Mouse (Mus musculus): ENCODE results near the gene Fscn2. TPM values are rescaled to one million over a fixed set of nuclear protein-coding genes. Genes with fewer than 3 reads are reported as not detected.

The Fscn2 gene
- polyA plus RNA-seq, 1 experiment from 2014 or later: 0.41 TPM

DNA sequence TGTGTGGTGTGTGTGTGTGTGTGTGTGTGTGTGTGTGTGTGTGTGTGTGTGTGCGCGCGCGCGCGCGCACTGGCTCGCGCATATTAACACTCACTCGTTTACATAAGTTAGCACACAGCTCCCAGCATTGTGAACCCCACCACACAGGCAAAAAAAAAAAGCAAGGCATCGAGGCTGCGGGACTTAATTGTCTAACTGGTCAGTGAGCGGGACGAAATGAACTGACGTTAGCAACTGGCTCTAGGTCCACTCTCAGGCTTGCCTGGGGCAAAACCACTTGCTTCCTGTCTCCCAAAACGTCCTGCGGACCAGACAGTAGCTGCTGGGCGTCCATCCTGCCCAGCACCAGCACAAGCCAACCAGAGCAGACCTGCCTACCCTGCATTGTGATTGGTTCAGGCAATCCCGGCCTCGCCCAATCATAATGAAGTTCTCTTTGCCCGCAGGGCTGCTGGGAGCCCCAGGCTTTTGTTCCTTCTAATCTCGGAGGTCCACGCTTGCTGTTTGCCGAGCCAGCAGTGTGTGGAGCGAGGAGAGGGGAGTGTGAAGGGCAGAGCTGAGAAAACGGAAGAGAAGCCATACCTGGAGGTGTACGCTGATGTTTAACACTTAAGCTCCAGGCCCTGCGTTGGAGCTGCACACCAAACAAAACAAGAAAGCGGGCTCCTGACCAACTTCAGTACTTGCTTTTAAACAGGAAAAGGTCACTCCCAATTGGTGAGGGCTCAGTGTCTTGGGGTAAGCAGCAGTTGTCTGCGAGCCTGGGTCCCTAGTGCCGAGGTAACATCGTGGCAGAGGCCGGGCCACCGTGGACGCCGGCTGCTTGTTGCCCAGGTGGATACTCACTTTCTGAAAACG is 45.3 kb upstream of the Fscn2 start:
- H3K27ac ChIP-seq (replicated peaks): peak overlapping the region; percentile 98
- 1% methylated on average over 37 of the region's 37 CpGs for WGBS
- peaks cover 2% of the 10 kb centered on the region for H3K4me1 ChIP-seq (replicated peaks; ENCODE audit: control insufficient read depth, insufficient read depth)
- peak overlapping the region; percentile 79 for H3K9ac ChIP-seq (ENCODE audit: low read length)
- peak overlapping the region; percentile 87 for H3K4me2 ChIP-seq (replicated peaks; ENCODE audit: low read depth)
- H3K9me3 ChIP-seq (ENCODE audit: control insufficient read depth, low read length): no peaks in the 10 kb centered on the region
- TF ChIP-seq EP300 (optimal IDR thresholded peaks at IDR 0.05) (no peak), CTCF (IDR thresholded peaks at IDR 0.05; ENCODE audit: low read depth) (no peak)
- no peaks in the 10 kb centered on the region for H3K27me3 ChIP-seq (ENCODE audit: control insufficient read depth, insufficient read depth, low read length)
- DNase-seq (ENCODE audit: low spot score): peak; percentile 94
- H3K36me3 ChIP-seq (ENCODE audit: control insufficient read depth, insufficient read depth, low read length): no peaks in the 10 kb centered on the region
- peak overlapping the region; percentile 47 for H3K4me3 ChIP-seq (ENCODE audit: low read depth, low read length)
- peak; percentile 93 for ATAC-seq (ENCODE audit: low FRiP score, low TSS enrichment)

DNA sequence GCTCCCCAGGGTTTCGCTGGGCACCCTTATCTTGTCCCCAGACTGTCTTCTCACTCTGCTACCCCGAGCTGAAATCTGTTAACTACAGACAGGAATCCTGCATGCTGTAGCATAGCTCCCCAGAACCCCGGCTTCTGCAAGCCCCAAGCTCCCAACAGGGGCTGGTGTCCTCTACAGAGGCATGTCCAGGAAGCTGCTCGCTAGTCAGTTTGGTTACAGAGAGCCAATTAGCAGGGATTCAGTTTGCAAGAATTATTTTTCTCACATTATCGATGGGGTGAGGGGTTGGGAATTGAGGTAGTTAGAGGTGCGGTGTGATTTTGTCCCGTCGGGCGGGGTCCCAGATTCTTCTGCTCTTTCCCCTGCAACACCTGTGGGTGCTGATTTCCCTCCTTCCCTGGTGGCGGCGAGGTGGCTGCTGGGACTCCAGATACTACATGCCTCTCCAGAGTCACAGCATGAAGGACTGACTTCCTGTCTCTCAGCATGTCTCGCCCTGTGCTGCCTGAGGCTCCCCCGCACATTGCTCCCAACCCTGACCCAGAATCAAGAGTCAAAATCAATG is 44.6 kb upstream of the Fscn2 start:
- Histone ChIP-seq H3K9me3 (ENCODE audit: control insufficient read depth, low read length) (no peaks in the 10 kb centered on the region), H3K4me3 (ENCODE audit: low read depth, low read length) (peak overlapping the region; percentile 47), H3K9ac (ENCODE audit: low read length) (peak overlapping the region; percentile 79), H3K27me3 (ENCODE audit: control insufficient read depth, insufficient read depth, low read length) (no peaks in the 10 kb centered on the region), H3K4me2 (replicated peaks; ENCODE audit: low read depth) (peak overlapping the region; percentile 87), H3K36me3 (ENCODE audit: control insufficient read depth, insufficient read depth, low read length) (no peaks in the 10 kb centered on the region), H3K27ac (replicated peaks) (peak overlapping the region; percentile 98), H3K4me1 (replicated peaks; ENCODE audit: control insufficient read depth, insufficient read depth) (no peaks in the 10 kb centered on the region; the same call in none of the 2 replicates)
- DNase-seq (ENCODE audit: low spot score) (peak; percentile 75), ATAC-seq (ENCODE audit: low FRiP score, low TSS enrichment) (peak; percentile 25)
- TF ChIP-seq EP300 (optimal IDR thresholded peaks at IDR 0.05): no peak
- TF ChIP-seq CTCF (IDR thresholded peaks at IDR 0.05; ENCODE audit: low read depth): no peak; the same call in 1 of the 2 replicates
- 18% methylated on average over 13 of the region's 13 CpGs for WGBS

DNA sequence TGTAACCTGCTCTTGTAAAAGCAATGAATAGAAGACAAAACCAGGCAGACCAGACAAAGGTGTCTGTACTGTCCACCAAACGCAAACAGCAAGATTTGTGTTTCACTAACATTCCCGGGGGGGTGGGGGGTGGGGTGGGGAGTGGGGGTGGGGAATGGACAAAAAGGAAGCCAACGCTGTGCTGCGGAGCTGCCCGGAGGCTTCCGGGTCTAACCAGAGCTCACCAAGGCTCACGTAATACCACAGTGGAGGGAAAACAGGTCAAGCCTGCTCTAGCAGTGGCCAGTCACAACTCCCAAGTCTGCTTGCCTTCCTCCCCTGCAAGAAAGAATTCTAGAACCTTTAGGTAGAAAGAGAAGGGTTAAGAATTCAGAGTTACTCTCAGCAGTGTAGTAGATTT is 43.9 kb upstream of the Fscn2 start:
- DNase-seq (ENCODE audit: low spot score): peak; percentile 29
- no peaks in the 10 kb centered on the region for H3K36me3 ChIP-seq (ENCODE audit: control insufficient read depth, insufficient read depth, low read length)
- H3K27ac ChIP-seq (replicated peaks): peak overlapping the region; percentile 98
- no peaks in the 10 kb centered on the region for H3K9me3 ChIP-seq (ENCODE audit: control insufficient read depth, low read length)
- no peak for TF ChIP-seq CTCF (IDR thresholded peaks at IDR 0.05; ENCODE audit: low read depth)
- no peak for TF ChIP-seq EP300 (optimal IDR thresholded peaks at IDR 0.05)
- H3K4me1 ChIP-seq (replicated peaks; ENCODE audit: control insufficient read depth, insufficient read depth): no peaks in the 10 kb centered on the region; the same call in none of the 2 replicates
- no peak overlapping the region for H3K4me3 ChIP-seq (ENCODE audit: low read depth, low read length)
- ATAC-seq (ENCODE audit: low FRiP score, low TSS enrichment): no peak
- no peak overlapping the region for H3K4me2 ChIP-seq (replicated peaks; ENCODE audit: low read depth)
- WGBS: 40% methylated on average over 7 of the region's 7 CpGs
- H3K27me3 ChIP-seq (ENCODE audit: control insufficient read depth, insufficient read depth, low read length): no peaks in the 10 kb centered on the region
- no peak overlapping the region for H3K9ac ChIP-seq (ENCODE audit: low read length)

DNA sequence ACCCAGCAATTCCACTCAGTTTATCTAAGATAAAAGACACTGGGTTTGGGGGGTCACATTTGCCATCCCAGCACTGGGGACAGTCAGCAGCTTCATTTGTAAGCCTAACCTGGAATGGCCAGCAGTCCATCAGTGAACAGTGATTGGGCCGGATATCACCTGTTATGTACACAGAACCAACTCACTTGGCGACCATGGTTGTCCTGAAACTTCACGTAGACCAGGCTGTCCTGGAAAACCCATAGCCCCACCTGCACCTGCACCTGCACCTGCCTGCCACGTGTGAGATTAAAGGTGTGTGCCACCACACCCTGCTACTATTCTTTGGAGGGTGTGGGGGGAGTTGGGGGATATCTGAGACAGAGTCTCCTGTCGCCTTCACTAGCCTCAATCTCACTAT is 42.0 kb upstream of the Fscn2 start:
- Histone ChIP-seq H3K4me1 (replicated peaks; ENCODE audit: control insufficient read depth, insufficient read depth) (no peaks in the 10 kb centered on the region; the same call in none of the 2 replicates), H3K9ac (ENCODE audit: low read length) (no peak overlapping the region), H3K4me3 (ENCODE audit: low read depth, low read length) (no peak overlapping the region), H3K27me3 (ENCODE audit: control insufficient read depth, insufficient read depth, low read length) (no peaks in the 10 kb centered on the region), H3K9me3 (ENCODE audit: control insufficient read depth, low read length) (no peaks in the 10 kb centered on the region), H3K36me3 (ENCODE audit: control insufficient read depth, insufficient read depth, low read length) (no peaks in the 10 kb centered on the region), H3K27ac (replicated peaks) (no peak overlapping the region), H3K4me2 (replicated peaks; ENCODE audit: low read depth) (no peak overlapping the region)
- 77% methylated on average over 5 of the region's 5 CpGs for WGBS
- DNase-seq (ENCODE audit: low spot score) (peak; percentile 11), ATAC-seq (ENCODE audit: low FRiP score, low TSS enrichment) (no peak)
- TF ChIP-seq EP300 (optimal IDR thresholded peaks at IDR 0.05): no peak
- TF ChIP-seq CTCF (IDR thresholded peaks at IDR 0.05; ENCODE audit: low read depth): no peak

DNA sequence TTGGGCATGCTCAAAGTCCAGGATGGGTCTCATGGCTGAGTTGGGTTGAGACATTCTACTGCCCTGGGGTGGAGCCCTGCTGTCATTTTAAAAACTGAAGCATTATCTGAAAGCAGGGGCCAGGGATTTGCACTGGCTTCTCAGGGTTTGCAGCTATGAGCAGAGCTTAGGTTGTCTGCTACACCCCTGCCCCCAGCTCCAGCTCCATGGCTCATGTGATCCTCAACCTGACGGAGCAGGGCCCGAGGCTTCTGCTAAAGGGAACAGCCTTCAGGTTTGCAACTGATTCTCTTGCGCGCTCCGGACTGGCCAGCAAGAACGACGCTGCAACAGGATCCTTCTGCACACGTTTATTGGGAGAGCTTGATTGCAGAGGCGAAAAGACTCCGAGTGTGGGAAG is 41.2 kb upstream of the Fscn2 start:
- Histone ChIP-seq H3K4me3 (ENCODE audit: low read depth, low read length) (no peak overlapping the region), H3K27me3 (ENCODE audit: control insufficient read depth, insufficient read depth, low read length) (no peaks in the 10 kb centered on the region), H3K9me3 (ENCODE audit: control insufficient read depth, low read length) (no peaks in the 10 kb centered on the region), H3K9ac (ENCODE audit: low read length) (no peak overlapping the region), H3K27ac (replicated peaks) (no peak overlapping the region), H3K4me1 (replicated peaks; ENCODE audit: control insufficient read depth, insufficient read depth) (no peaks in the 10 kb centered on the region; the same call in none of the 2 replicates), H3K4me2 (replicated peaks; ENCODE audit: low read depth) (no peak overlapping the region), H3K36me3 (ENCODE audit: control insufficient read depth, insufficient read depth, low read length) (no peaks in the 10 kb centered on the region)
- DNase-seq (ENCODE audit: low spot score) (peak; percentile 8), ATAC-seq (ENCODE audit: low FRiP score, low TSS enrichment) (no peak)
- TF ChIP-seq EP300 (optimal IDR thresholded peaks at IDR 0.05): no peak
- no peak for TF ChIP-seq CTCF (IDR thresholded peaks at IDR 0.05; ENCODE audit: low read depth)
- WGBS: 95% methylated on average over 10 of the region's 10 CpGs

Data from stomach, postnatal 0 days (tissue).